Mouse (Mus musculus): ENCODE measurements around the gene Psmc1. TPM values are rescaled to one million over a fixed set of nuclear protein-coding genes. Genes with fewer than 3 reads are reported as not detected.

The Psmc1 gene
- total RNA-seq, 2 experiments from 2014 or later: 196 to 225 TPM

- DNase-seq (ENCODE audit: low spot score in 2 of 2): no peak
Observed at GRCm38 (mm10) chr12:100167931-100168871, 58.2 kb downstream of the Psmc1 start.

GRCm38 (mm10) chr12:100172481-100172880, 62.5 kb downstream of the Psmc1 start:
- DNase-seq (ENCODE audit: low spot score in 2 of 2): no peak

Other genes with a start within 250 kb of the Psmc1 start
- under 1 TPM; 0.26 to 0.42 TPM for gene Efcab11, start 225.7 kb upstream of the Psmc1 start, total RNA-seq (2021)
- gene Tdp1, start 225.6 kb upstream of the Psmc1 start, total RNA-seq (2021): 10 to 100 TPM; 22.6 to 23.6 TPM
- 10 to 100 TPM in 1 of 2 experiments, 1 to 10 TPM in 1; 8.3 to 10.4 TPM for gene Kcnk13, start 145.7 kb upstream of the Psmc1 start, total RNA-seq (2021)
- 10 to 100 TPM; 16.9 to 17.7 TPM for gene Nrde2, start 49.5 kb downstream of the Psmc1 start, total RNA-seq (2021)
- 1,000 to 10,000 TPM; 2,232 to 2,307 TPM for gene Calm1, start 89.3 kb downstream of the Psmc1 start, total RNA-seq (2021)